Mouse (Mus musculus): ENCODE results near the gene Gm8947. TPM values are rescaled to one million over a fixed set of nuclear protein-coding genes. Genes with fewer than 3 reads are reported as not detected.

The Gm8947 gene
- total and polyA plus RNA-seq, 2 experiments from 2014 or later = not detected

- no peaks in the 10 kb centered on the region for H3K27me3 ChIP-seq (ENCODE audit: insufficient read depth, low read length)
- TF ChIP-seq CTCF (IDR thresholded peaks at IDR 0.05) = no peak
- H3K9ac ChIP-seq (replicated peaks; ENCODE audit: low read length, poor library complexity, severe bottlenecking) = no peak overlapping the region
- H3K4me3 ChIP-seq (ENCODE audit: low read depth, low read length) = no peak overlapping the region
- no peak for DNase-seq (ENCODE audit: low spot score)
- no peaks in the 10 kb centered on the region for H3K9me3 ChIP-seq (ENCODE audit: low read length)
- H3K36me3 ChIP-seq (ENCODE audit: insufficient read depth, low read length) = no peaks in the 10 kb centered on the region
- H3K4me2 ChIP-seq (ENCODE audit: low read depth, low read length, poor library complexity, severe bottlenecking) = no peak overlapping the region
- H3K27ac ChIP-seq (ENCODE audit: low read depth, low read length) = no peak overlapping the region
- no peaks in the 10 kb centered on the region for H3K4me1 ChIP-seq (ENCODE audit: insufficient read depth, low read length)
- ATAC-seq (ENCODE audit: low FRiP score) = no peak
- 89% methylated on average over 1 of the region's 1 CpGs for WGBS
Observed at GRCm38 (mm10) chr1:151223377-151223776, 31.2 kb downstream of the Gm8947 start.

- Histone ChIP-seq H3K4me1 (ENCODE audit: insufficient read depth, low read length) (no peaks in the 10 kb centered on the region), H3K27ac (ENCODE audit: low read depth, low read length) (no peak overlapping the region), H3K36me3 (ENCODE audit: insufficient read depth, low read length) (no peaks in the 10 kb centered on the region), H3K9ac (replicated peaks; ENCODE audit: low read length, poor library complexity, severe bottlenecking) (no peak overlapping the region), H3K4me2 (ENCODE audit: low read depth, low read length, poor library complexity, severe bottlenecking) (no peak overlapping the region), H3K9me3 (ENCODE audit: low read length) (no peaks in the 10 kb centered on the region), H3K4me3 (ENCODE audit: low read depth, low read length) (no peak overlapping the region), H3K27me3 (ENCODE audit: insufficient read depth, low read length) (no peaks in the 10 kb centered on the region)
- no peak for TF ChIP-seq CTCF (IDR thresholded peaks at IDR 0.05)
- WGBS = 100% methylated on average over 1 of the region's 1 CpGs
- no peak for ATAC-seq (ENCODE audit: low FRiP score)
- DNase-seq (ENCODE audit: low spot score) = no peak
Observed at GRCm38 (mm10) chr1:151224536-151224935, 32.4 kb downstream of the Gm8947 start.

GRCm38 (mm10) chr1:151227506-151227905 is 35.3 kb downstream of the Gm8947 start:
- no peaks in the 10 kb centered on the region for H3K4me1 ChIP-seq (ENCODE audit: insufficient read depth, low read length)
- WGBS = 84% methylated on average over 8 of the region's 8 CpGs
- no peak for TF ChIP-seq CTCF (IDR thresholded peaks at IDR 0.05)
- no peaks in the 10 kb centered on the region for H3K27me3 ChIP-seq (ENCODE audit: insufficient read depth, low read length)
- ATAC-seq (ENCODE audit: low FRiP score) (no peak), DNase-seq (ENCODE audit: low spot score) (no peak)
- no peak overlapping the region for H3K27ac ChIP-seq (ENCODE audit: low read depth, low read length)
- H3K4me3 ChIP-seq (ENCODE audit: low read depth, low read length) = no peak overlapping the region
- H3K9ac ChIP-seq (replicated peaks; ENCODE audit: low read length, poor library complexity, severe bottlenecking) = no peak overlapping the region
- no peak overlapping the region for H3K4me2 ChIP-seq (ENCODE audit: low read depth, low read length, poor library complexity, severe bottlenecking)
- H3K36me3 ChIP-seq (ENCODE audit: insufficient read depth, low read length) = no peaks in the 10 kb centered on the region
- no peaks in the 10 kb centered on the region for H3K9me3 ChIP-seq (ENCODE audit: low read length)

GRCm38 (mm10) chr1:151228320-151228989 is 36.3 kb downstream of the Gm8947 start:
- Histone ChIP-seq H3K4me2 (ENCODE audit: low read depth, low read length, poor library complexity, severe bottlenecking) (no peak overlapping the region), H3K4me1 (ENCODE audit: insufficient read depth, low read length) (no peaks in the 10 kb centered on the region), H3K36me3 (ENCODE audit: insufficient read depth, low read length) (no peaks in the 10 kb centered on the region), H3K4me3 (ENCODE audit: low read depth, low read length) (no peak overlapping the region), H3K9me3 (ENCODE audit: low read length) (no peaks in the 10 kb centered on the region), H3K27ac (ENCODE audit: low read depth, low read length) (no peak overlapping the region), H3K9ac (replicated peaks; ENCODE audit: low read length, poor library complexity, severe bottlenecking) (no peak overlapping the region), H3K27me3 (ENCODE audit: insufficient read depth, low read length) (no peaks in the 10 kb centered on the region)
- TF ChIP-seq CTCF (IDR thresholded peaks at IDR 0.05) = no peak
- DNase-seq (ENCODE audit: low spot score) = no peak
- 77% methylated on average over 1 of the region's 1 CpGs for WGBS
- no peak for ATAC-seq (ENCODE audit: low FRiP score)

GRCm38 (mm10) chr1:151232346-151232745 is 40.2 kb downstream of the Gm8947 start:
- H3K4me1 ChIP-seq (ENCODE audit: insufficient read depth, low read length) = no peaks in the 10 kb centered on the region
- H3K9ac ChIP-seq (replicated peaks; ENCODE audit: low read length, poor library complexity, severe bottlenecking) = no peak overlapping the region
- no peaks in the 10 kb centered on the region for H3K9me3 ChIP-seq (ENCODE audit: low read length)
- no peak overlapping the region for H3K4me3 ChIP-seq (ENCODE audit: low read depth, low read length)
- no peak for TF ChIP-seq CTCF (IDR thresholded peaks at IDR 0.05)
- H3K4me2 ChIP-seq (ENCODE audit: low read depth, low read length, poor library complexity, severe bottlenecking) = no peak overlapping the region
- no peak for DNase-seq (ENCODE audit: low spot score)
- ATAC-seq (ENCODE audit: low FRiP score) = no peak
- no peak overlapping the region for H3K27ac ChIP-seq (ENCODE audit: low read depth, low read length)
- no peaks in the 10 kb centered on the region for H3K36me3 ChIP-seq (ENCODE audit: insufficient read depth, low read length)
- WGBS = 81% methylated on average over 3 of the region's 3 CpGs
- H3K27me3 ChIP-seq (ENCODE audit: insufficient read depth, low read length) = no peaks in the 10 kb centered on the region

GRCm38 (mm10) chr1:151233756-151234155 is 41.6 kb downstream of the Gm8947 start:
- WGBS = 89% methylated on average over 3 of the region's 3 CpGs
- H3K36me3 ChIP-seq (ENCODE audit: insufficient read depth, low read length) = no peaks in the 10 kb centered on the region
- no peaks in the 10 kb centered on the region for H3K9me3 ChIP-seq (ENCODE audit: low read length)
- H3K4me2 ChIP-seq (ENCODE audit: low read depth, low read length, poor library complexity, severe bottlenecking) = no peak overlapping the region
- H3K9ac ChIP-seq (replicated peaks; ENCODE audit: low read length, poor library complexity, severe bottlenecking) = no peak overlapping the region
- H3K4me1 ChIP-seq (ENCODE audit: insufficient read depth, low read length) = no peaks in the 10 kb centered on the region
- ATAC-seq (ENCODE audit: low FRiP score) = no peak
- no peak overlapping the region for H3K4me3 ChIP-seq (ENCODE audit: low read depth, low read length)
- TF ChIP-seq CTCF (IDR thresholded peaks at IDR 0.05) = no peak
- H3K27ac ChIP-seq (ENCODE audit: low read depth, low read length) = no peak overlapping the region
- H3K27me3 ChIP-seq (ENCODE audit: insufficient read depth, low read length) = no peaks in the 10 kb centered on the region
- no peak for DNase-seq (ENCODE audit: low spot score)

Measured in midbrain, postnatal 0 days (tissue).